Mouse (Mus musculus) granulocyte monocyte progenitor cell, adult 5-6 weeks (primary cell): ENCODE measurements around the gene Pmfbp1. TPM values are rescaled to one million over a fixed set of nuclear protein-coding genes. Genes with fewer than 3 reads are reported as not detected.

ENCODE experiments used
- ATAC-seq: replicated peaks from 2 replicates; pipeline ENCODE4 v1.8.0; 2016; ENCODE audit warnings: mild to moderate bottlenecking, moderate TSS enrichment, inconsistent platforms; ENCODE audit not compliant: poor library complexity, severe bottlenecking
- total RNA-seq, 2 experiments: library from RNA; stranded (forward) in 1 of 2; stranded (reverse) in 1 of 2; fragments of 200-712, 200-1000 nt in 1 of 2; fragments of >200 nt in 1 of 2; fragmentation: Nextera tagmentation in 1 of 2; gene quantifications; 2 replicates each; pipeline ENCODE4 v1.2.3; 2014 to 2017

Gene Pmfbp1
- total RNA-seq, 2 experiments from 2014 or later, result not detected

DNA sequence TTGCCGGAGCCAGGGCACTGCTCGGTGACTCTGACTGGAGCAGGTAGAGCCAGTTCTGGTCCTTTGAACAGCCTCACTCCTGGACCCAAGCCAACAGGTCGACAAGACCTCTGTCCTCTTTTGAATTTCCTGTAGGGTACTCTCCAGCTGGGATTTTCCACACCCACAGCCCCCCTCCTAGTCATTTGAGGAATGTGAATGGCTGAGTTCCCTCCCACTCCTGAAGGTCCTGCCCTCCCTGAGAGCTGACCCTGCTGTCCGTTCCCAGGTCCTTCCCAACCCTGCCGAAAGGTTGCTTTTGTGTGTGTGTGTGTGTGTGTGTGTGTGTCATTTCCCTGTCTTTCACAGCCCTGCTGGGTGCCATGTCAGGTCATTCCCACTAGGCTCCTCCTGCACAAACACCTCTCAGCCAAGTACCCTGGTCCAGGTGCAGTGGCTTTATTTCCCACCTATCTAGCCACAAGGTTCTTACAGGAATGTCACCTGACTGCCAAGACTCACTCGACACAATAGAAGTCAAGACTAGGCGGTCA lies 93.2 kb downstream of the Pmfbp1 start:
- ATAC-seq, result no peak

DNA sequence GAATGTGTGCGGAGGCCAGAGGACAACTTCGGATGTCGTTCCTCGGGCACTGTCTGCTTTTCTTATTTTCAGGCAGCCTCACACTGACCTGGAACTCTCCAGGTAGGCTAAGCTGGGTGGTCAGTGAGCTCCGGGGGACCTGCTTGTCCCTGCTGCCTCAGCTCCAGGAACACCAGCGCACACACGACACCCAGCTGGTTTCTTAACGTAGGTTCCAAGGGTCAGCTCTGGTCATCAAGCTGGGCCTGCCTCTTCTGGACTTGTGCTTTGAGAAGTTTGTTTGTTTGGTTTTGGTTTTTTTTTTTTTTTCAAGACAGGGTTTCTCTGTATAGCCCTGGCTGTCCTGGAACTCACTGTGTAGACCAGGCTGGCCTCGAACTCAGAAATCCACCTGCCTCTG lies 97.1 kb downstream of the Pmfbp1 start:
- ATAC-seq, result no peak

GRCm38 (mm10) chr8:109591367-109591766 lies 97.5 kb downstream of the Pmfbp1 start:
- ATAC-seq, result no peak

GRCm38 (mm10) chr8:109592164-109592563 lies 98.3 kb downstream of the Pmfbp1 start:
- no peak for ATAC-seq

Other genes starting within 250 kb of the Pmfbp1 start
- gene Dhx38, start 71.8 kb downstream of the Pmfbp1 start, total RNA-seq (2014; fragmentation: Nextera tagmentation), result 36.1 and 46.0 TPM in 2 replicates
- gene Dhx38, start 71.8 kb downstream of the Pmfbp1 start, total RNA-seq (2017), result 65.5 and 67.5 TPM in 2 replicates
- 9.3 and 15.8 TPM in 2 replicates for gene Txnl4b, start 71.9 kb downstream of the Pmfbp1 start, total RNA-seq (2014; fragmentation: Nextera tagmentation)
- gene Txnl4b, start 71.9 kb downstream of the Pmfbp1 start, total RNA-seq (2017), result 14.0 and 23.0 TPM in 2 replicates
- 206 and 211 TPM in 2 replicates for gene Hp, start 85.1 kb downstream of the Pmfbp1 start, total RNA-seq (2014; fragmentation: Nextera tagmentation)
- 304 and 315 TPM in 2 replicates for gene Hp, start 85.1 kb downstream of the Pmfbp1 start, total RNA-seq (2017)
- gene Dhodh, start 114.6 kb downstream of the Pmfbp1 start, total RNA-seq (2014; fragmentation: Nextera tagmentation), result 23.9 and 30.6 TPM in 2 replicates
- 28.2 and 28.7 TPM in 2 replicates for gene Dhodh, start 114.6 kb downstream of the Pmfbp1 start, total RNA-seq (2017)
- 0.13 and 2.1 TPM in 2 replicates for gene Pkd1l3, start 120.5 kb downstream of the Pmfbp1 start, total RNA-seq (2014; fragmentation: Nextera tagmentation)
- gene Pkd1l3, start 120.5 kb downstream of the Pmfbp1 start, total RNA-seq (2017), result 0.17 and 1.3 TPM in 2 replicates
- 69.5 and 83.8 TPM in 2 replicates for gene Ist1, start 199.2 kb downstream of the Pmfbp1 start, total RNA-seq (2014; fragmentation: Nextera tagmentation)
- 76.9 and 82.2 TPM in 2 replicates for gene Ist1, start 199.2 kb downstream of the Pmfbp1 start, total RNA-seq (2017)
- gene Zfp821, start 211.5 kb downstream of the Pmfbp1 start, total RNA-seq (2014; fragmentation: Nextera tagmentation), result 4.7 and 5.6 TPM in 2 replicates
- gene Zfp821, start 211.5 kb downstream of the Pmfbp1 start, total RNA-seq (2017), result 6.9 and 9.7 TPM in 2 replicates
- gene Atxn1l, start 243.7 kb downstream of the Pmfbp1 start, total RNA-seq (2014; fragmentation: Nextera tagmentation), result 12.4 and 16.8 TPM in 2 replicates
- 13.5 and 18.4 TPM in 2 replicates for gene Atxn1l, start 243.7 kb downstream of the Pmfbp1 start, total RNA-seq (2017)